Mouse (Mus musculus): ENCODE measurements at regions not wholly inside any gene's neighbourhood (a gene's known extent, or its start where the extent isn't known, plus 50 kb on each side); places are given as distances from the start of the nearest gene placed in this dataset.

DNA sequence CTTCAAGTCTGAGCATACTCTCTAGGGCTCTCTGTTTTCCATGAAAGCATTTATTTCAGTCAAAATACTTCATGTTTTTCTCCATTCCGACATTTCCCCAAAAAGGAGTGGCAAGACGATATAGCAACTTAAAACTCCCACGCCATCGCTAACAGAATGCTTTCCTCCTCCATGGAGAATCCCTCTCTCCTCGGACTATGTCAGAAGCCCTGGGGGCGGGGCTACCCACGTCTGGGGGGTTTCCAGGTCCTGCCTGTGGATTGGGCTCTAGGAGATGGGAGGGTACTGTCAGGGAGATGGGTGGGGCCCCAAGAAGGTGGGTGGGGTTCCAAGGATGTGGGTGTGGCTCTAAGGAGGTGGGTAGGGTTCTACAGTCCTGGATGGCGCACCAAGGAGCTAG, 243.2 kb upstream of the Zfp507 start:
- no peak for TF ChIP-seq POLR2A (IDR thresholded peaks at IDR 0.05; ENCODE audit: control insufficient read depth, extremely low read depth, insufficient read depth, low read length, poor library complexity)
- TF ChIP-seq CTCF (IDR thresholded peaks at IDR 0.05; ENCODE audit: borderline replicate concordance, control insufficient read depth, extremely low read depth, insufficient read depth, low read length, poor library complexity) = no peak

Data from thymus, adult 2 months (tissue).